Mouse (Mus musculus) effector memory CD4-positive, alpha-beta T cell, adult 5 months (primary cell): ENCODE measurements around the gene Nupl1. TPM values are rescaled to one million over a fixed set of nuclear protein-coding genes. Genes with fewer than 3 reads are reported as not detected.

ENCODE experiments used
- polyA plus RNA-seq: library from polyadenylated mRNA; unstranded; fragments of 100-300 nt; shearing (Covaris generic); gene quantifications from one replicate; pipeline ENCODE4 v1.2.1, GENCODE M21; 2017

Gene Nupl1
- polyA plus RNA-seq: 0.19 TPM

GRCm38 (mm10) chr14:60251281-60252003, at the start of gene Nupl1, which contains the start of gene Gm49336:
Gene Nupl1 (minus strand): TSS chr14:60251431.
Gene Gm49336 (minus strand): TSS chr14:60251507.

GRCm38 (mm10) chr14:60264990-60265876, 14.0 kb upstream of the Nupl1 start, which contains the start of gene Mtmr6:
Gene Mtmr6 (plus strand): TSS chr14:60265228.

GRCm38 (mm10) chr14:60196884-60197283, 54.3 kb downstream of the Nupl1 start, which contains the start of gene Atp8a2:
Gene Atp8a2 (minus strand): TSS chr14:60197179.

Other genes starting within 250 kb of the Nupl1 start
- 7.4 TPM for gene Atp8a2, start 54.3 kb downstream of the Nupl1 start, polyA plus RNA-seq
- 51.8 TPM for gene Gm49336, start 76 bp upstream of the Nupl1 start, polyA plus RNA-seq
- 63.3 TPM for gene Mtmr6, start 13.8 kb upstream of the Nupl1 start, polyA plus RNA-seq
- not detected for gene Amer2, start 121.8 kb upstream of the Nupl1 start, polyA plus RNA-seq